Mouse (Mus musculus) myocyte (in vitro differentiated cells): Measurements from ENCODE around the gene Eno2.

Source experiments
- CEBPB ChIP-seq: IDR thresholded peaks from 2 replicates; pipeline ENCODE4 v1.6.1; 2011; ENCODE audit warnings: mild to moderate bottlenecking, moderate library complexity; ENCODE audit not compliant: poor library complexity, insufficient read depth, severe bottlenecking
- MYOD1 ChIP-seq, 3 experiments: IDR thresholded peaks; one replicate each; pipeline ENCODE4 v1.6.1; 2011; ENCODE audit warnings: control low read depth in 2 of 3, low read depth in 2 of 3, mild to moderate bottlenecking in 2 of 3, moderate library complexity in 1 of 3; ENCODE audit not compliant: insufficient read length in 2 of 3, control insufficient read depth in 1 of 3
- MYOG ChIP-seq, 3 experiments: IDR thresholded peaks; one replicate each; pipeline ENCODE4 v1.6.1; 2011; ENCODE audit warnings: control low read depth in 2 of 3, low read depth in 2 of 3, mild to moderate bottlenecking in 2 of 3; ENCODE audit not compliant: insufficient read length in 2 of 3, control insufficient read depth in 1 of 3, insufficient read depth in 1 of 3
- POLR2A ChIP-seq: IDR thresholded peaks from one replicate; pipeline ENCODE4 v1.6.1; 2011; ENCODE audit warnings: low read depth, mild to moderate bottlenecking, control low read depth, moderate library complexity; ENCODE audit not compliant: insufficient read length
- POLR2AphosphoS2 ChIP-seq: IDR thresholded peaks from one replicate; pipeline ENCODE4 v1.6.1; 2011; ENCODE audit warnings: low read depth, control low read depth; ENCODE audit not compliant: insufficient read length
- TCF3 ChIP-seq: IDR thresholded peaks from one replicate; pipeline ENCODE4 v1.6.1; 2011; ENCODE audit warnings: low read depth, control low read depth; ENCODE audit not compliant: insufficient read length

GRCm38 (mm10) chr6:124817125-124817524 is 47.7 kb upstream of the Eno2 start:
- TF ChIP-seq POLR2A, result no peak
- TF ChIP-seq CEBPB, result no peak
- TF ChIP-seq POLR2AphosphoS2, result no peak
- no peak for TF ChIP-seq MYOG (IDR thresholded peaks at IDR 0.05; ENCODE audit: control insufficient read depth in 1 of 3, insufficient read depth in 1 of 3, insufficient read length in 2 of 3, low read depth in 2 of 3)
- TF ChIP-seq MYOD1 (IDR thresholded peaks at IDR 0.05; ENCODE audit: control insufficient read depth in 1 of 3, insufficient read length in 2 of 3, low read depth in 2 of 3), result no peak
- TF ChIP-seq TCF3, result no peak
